Mouse (Mus musculus) lung, adult 2 months (tissue): ENCODE data around the gene Prr32. TPM values are rescaled to one million over a fixed set of nuclear protein-coding genes. Genes with fewer than 3 reads are reported as not detected.

ENCODE experiments used
- DNase-seq: peaks from one replicate; pipeline ENCODE4 v3.0.0; 2022
- H3K4me1 ChIP-seq: fragments of 200-500 bp; 2 replicates; pipeline ENCODE4 v1.6.1; 2011; ENCODE audit warnings: low read length; ENCODE audit not compliant: control insufficient read depth, insufficient read depth
- H3K4me3 ChIP-seq: fragments of 200-500 bp; replicated peaks from 2 replicates; pipeline ENCODE3; 2011; ENCODE audit warnings: low read depth, mild to moderate bottlenecking, control low read depth, low read length; ENCODE audit errors: extremely low read depth
- CTCF ChIP-seq: fragments of 200-500 bp; IDR thresholded peaks from 2 replicates; pipeline ENCODE4 v1.5.1; 2011; ENCODE audit warnings: mild to moderate bottlenecking, low read length, control low read depth; ENCODE audit not compliant: insufficient read depth
- WGBS: fragments of 180-500 bp; shearing (Covaris S2); methylation state at CpG from one replicate; pipeline ENCODE4 v1.1.7; 2018; 5-methylcytosine and 5-hydroxymethylcytosine counted together
- polyA plus RNA-seq: library from polyadenylated mRNA; depleted of rRNA; stranded (reverse); fragments of >200 nt; gene quantifications from 2 replicates; pipeline ENCODE4 v1.2.3, GENCODE M21; 2012; rRNA removed

Prr32 gene
- 1.0 TPM in 1 of 2 replicates, not detected in the other for polyA plus RNA-seq

DNA sequence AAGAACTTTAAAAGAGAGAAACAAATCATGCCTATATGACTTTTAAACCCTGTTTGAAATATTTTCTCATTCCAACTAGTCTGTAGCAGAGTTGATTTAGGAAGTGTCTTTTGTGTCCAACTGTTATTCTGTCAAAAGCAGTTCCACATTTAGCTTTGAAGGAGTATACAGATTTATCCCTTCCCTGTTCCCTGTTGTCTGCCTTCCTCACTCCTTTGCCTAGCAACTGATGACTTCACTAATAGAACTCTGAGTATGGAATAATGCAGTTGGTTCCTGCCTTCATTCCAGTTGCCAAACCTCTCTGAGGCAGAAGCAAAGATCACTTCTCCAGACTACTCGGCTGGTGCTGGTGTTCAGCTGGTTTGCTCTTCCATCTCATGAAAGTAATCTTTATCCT, at the start of gene Prr32:
Gene Prr32 (plus strand): TSS at position 301 of the 400 bp plus-strand sequence.
- no peaks in the 10 kb centered on the region for H3K4me1 ChIP-seq
- TF ChIP-seq CTCF, result no peak
- WGBS, result 70% methylated on average over 1 of the region's 1 CpGs
- no peak for DNase-seq
- H3K4me3 ChIP-seq, result no peak within 1 kb of the TSS
